Mouse (Mus musculus) liver, embryonic 14.5 days (tissue): ENCODE measurements around the gene Chn2.

Experiments used
- CTCF ChIP-seq: IDR thresholded peaks from 2 replicates; pipeline ENCODE4 v1.5.1; 2016; ENCODE audit warnings: antibody characterized with exemption, low read depth, control low read depth
- EP300 ChIP-seq: IDR thresholded peaks from 2 replicates; pipeline ENCODE4 v1.6.1; 2016; ENCODE audit warnings: antibody characterized with exemption, low read depth

GRCm38 (mm10) chr6:53992386-53992785 lies 47.0 kb upstream of the Chn2 start:
- TF ChIP-seq CTCF (no peak), EP300 (no peak)
